Mouse (Mus musculus): Measurements from ENCODE around the gene Zfp13.

Gene Zfp13

DNA sequence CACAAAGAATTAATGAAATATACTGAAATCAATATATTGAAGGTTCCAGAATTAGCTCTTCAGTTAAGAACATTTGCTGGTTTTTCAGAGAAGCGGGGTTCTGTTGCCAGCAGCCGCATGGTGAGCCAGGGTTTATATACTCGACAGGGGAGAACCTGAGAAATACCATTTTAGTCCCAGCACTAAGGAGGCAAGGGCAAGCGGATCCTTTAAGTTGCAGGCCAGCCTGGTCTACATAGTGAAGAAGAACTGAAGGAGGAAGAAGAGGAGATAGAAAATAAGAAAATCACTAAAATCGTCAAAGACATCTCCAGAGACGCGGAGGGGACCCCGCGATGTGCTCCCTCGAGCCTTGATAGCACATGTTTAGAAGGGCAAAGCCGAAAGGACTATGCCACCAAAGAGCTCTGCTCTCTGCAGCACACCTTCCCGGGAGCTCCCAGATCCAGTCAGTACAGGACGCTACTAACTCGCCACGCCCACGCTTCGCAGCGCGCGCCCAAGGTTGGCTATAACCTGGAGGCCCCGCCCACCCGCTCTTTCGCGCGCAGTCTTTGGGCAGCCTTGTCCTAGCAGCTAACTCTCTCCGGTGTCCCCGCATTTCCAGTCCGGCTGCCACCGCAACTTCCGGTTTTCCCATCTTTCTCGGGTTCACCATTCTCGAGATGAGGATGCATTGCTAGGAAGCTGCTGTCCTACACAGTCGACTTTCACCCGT lies 6.9 kb downstream of the Zfp13 start:
- DNase-seq = peak; percentile 98

DNA sequence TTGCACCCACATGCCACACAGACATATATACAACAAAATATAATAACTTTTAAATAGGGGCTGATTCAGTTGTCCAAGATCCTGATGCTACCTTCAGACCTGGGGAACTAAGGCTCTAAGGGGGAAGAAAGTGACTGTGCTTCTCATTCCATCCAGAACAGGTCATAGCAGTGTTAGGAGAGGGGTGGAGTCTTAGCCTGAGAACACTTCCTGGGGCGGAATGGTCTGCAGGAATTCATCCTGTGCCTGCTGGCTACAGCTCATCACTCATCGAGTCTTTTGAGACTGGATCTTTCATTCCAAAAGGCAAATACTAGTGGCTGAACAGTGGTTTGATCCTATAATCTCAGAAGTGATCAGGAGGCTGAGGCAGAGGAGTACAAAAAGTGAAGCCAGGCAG lies 12.0 kb downstream of the Zfp13 start:
- no peak for DNase-seq

DNA sequence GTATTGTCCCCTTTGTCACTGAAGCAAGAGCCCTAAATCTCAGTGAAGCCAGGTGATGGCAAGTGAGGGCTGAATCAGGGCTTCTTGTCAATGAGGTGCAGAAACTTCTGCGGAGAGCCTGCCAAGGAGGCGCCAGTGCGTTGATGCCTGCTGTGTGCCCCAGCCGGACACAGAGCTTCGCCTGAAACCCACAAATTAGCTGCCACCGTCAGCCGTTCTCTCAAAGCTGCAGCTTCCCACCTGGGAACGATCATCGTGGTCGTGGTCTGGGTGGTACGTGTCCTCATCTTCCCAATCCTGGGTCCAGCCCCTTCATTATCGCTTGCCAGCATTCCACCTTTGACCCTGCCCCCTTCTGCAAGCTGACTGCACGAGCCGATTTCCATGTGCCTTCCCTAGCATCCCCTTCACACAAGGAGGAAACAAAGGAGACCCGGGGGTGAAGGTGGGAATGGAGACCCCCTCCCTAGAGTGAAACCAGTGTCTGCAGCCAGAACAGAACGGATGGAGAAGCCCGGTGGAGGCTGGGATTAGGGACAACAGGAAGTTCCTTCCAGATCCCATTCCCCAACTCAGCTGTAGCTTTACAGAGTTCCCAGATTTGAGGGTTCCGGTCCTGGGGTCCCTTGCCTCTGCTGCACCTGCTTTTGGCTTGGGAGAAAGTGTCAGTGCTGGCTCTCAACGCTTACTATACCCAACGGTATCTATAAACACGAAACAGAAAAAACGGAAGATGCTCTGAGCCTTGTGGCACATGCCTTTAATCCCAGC lies 13.4 kb downstream of the Zfp13 start:
- peak; percentile 65 for DNase-seq

DNA sequence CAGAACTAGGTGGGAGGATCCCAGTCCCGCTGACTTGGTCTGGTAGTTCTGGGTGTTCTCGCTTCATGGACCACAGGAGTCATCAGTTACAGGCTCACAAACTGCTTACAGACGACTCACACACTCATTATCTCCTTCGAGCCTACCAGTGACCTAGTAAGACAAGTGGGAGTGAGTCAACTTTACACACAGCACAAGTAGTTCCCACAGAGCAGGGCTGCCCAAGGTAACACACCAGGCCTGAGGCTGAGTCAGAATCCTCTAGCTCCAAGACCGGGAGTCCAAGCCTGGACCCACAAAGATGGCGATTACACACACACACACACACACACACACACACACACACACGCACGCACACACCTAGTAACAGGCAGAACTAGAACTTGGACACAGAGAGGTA lies 14.5 kb downstream of the Zfp13 start:
- DNase-seq = no peak

DNA sequence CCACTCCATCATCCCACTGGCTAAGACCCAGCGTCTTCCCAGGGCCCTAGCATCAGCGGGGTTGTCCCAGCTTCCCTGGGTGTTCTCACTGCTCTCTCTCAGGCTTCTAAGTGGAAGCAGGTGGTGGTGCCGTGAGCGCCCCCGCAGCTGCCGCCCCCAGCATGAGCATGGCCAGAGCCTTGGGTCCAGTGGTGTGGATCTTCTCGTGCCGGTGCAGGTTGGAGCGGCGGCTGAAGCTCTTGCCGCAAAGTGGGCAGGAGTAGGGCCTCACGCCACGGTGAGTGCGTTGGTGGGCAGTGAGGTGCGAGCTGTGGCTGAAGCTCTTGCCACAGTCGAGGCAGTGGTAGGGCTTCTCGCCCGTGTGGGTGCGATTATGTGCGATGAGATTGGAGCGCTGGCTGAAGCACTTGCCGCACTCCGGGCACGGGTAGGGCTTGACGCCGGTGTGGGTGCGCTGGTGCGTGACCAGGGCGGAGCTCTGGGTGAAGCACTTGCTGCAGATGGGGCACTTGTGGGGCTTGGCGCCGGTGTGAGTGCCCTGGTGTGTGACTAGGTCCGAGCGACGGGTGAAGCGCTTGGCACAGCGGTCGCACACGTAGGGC lies 23.2 kb downstream of the Zfp13 start:
- no peak for DNase-seq

DNA sequence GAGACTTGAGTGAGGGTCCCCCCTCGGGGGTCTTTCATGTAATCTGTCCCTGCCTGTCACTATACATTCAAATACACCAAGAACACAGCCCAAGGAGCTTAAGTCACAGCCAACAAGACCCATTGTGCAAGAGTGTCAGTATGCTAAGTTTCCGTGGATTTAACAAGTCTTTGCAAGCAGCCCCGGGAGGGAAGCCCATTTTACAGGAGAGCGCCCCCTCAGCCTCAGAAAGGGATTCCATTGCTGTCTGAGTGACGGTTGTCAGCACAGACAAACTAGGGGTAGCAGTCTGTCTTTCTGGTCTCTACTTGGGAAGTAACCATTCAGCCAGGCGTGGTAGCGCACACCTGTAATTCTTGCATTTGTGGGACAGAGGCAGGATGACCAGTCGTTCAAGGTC lies 25.2 kb downstream of the Zfp13 start:
- no peak for DNase-seq

DNA sequence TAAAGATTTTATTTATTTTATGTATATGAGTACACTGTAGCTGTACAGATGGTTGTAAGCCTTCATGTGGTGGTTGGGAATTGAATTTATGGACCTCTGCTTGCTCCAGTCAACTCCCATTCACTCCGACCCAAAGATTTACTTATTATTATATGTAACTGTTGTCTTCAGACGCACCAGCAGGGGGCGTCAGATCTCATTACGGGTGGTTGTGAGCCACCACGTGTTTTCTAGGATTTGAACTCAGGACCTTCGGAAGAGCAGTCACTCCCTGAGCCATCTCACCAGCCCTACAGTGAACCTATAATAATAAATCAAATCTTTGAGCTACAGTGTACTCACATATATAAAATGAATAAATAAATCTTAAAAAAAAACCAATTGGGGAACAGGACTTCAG lies 27.2 kb downstream of the Zfp13 start:
- DNase-seq = no peak

DNA sequence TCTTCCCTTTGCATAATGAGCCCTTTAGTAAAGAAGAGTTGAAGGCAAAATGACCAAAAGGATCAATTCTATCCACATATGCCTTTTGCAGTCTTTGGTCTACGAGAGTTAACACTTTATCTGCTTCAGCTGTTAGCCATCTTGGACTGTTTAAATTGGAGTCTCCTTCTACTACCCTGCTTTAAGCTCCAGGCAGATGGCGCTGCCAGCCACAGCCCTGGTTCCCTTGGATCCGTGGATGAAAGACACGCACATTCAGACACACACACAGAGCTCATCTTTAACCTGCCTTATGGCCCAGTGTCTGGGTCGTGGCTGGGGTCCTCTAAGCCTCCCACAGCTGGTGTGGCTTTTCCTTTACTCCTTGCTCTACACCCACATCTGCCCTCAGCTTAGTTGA lies 28.2 kb downstream of the Zfp13 start:
- DNase-seq = no peak

DNA sequence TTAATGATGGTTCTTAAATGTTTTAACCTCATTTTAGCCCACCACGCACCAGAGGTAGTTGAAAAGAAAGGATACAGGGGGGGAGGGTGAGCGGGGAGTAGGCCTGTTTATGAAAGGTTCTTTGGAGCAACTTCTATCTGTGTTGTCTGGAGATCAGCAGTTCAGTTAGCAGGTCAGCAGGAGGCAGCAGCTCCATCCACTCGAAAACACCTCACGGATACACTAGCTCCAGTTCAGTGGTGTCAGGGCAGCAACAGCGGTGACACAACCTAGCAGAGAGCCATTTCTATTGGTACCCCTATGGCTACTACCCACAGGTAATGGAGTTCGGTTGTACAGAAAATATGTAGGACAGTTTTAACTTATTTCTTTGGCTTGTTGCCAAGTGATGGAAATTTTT lies 29.3 kb downstream of the Zfp13 start:
- DNase-seq = peak; percentile 72

DNA sequence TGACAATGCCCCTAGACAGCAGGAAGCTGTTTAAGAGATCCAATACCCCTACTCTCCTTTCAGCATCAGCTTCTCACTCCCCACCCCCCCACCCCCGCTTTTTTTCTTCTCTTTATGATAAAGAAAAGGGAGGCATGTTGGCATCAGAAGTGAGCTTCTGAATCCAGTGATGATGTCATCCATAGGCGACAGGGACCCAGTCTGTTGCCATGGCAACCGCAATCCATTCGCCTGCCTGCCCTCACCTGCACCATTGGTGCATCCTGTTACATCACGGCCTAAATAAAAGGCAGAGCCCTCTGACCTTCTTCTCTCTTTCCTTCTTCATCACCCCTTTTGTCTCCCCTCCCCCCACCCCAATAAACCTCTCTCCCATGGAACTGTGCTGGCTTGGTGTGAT lies 30.9 kb downstream of the Zfp13 start:
- no peak for DNase-seq

DNA sequence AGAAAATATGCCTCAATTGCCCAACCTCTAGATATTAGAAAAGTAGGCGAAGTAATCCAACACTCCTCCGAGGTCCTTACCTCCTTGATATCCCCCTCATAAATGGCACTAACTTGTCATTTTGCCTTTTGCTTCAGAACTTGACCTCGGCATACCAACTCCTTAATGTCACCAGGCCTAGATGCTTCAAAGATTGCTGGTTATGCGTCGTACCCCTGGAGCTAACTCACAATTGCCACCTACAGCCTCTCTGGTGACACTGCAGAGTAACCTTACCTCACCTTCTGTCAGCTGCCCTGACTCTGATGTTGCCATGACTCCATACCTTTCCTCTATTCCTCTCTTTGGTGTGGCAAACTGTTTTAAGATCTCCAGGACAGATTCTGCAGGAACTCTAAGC lies 32.5 kb downstream of the Zfp13 start:
- no peak for DNase-seq

DNA sequence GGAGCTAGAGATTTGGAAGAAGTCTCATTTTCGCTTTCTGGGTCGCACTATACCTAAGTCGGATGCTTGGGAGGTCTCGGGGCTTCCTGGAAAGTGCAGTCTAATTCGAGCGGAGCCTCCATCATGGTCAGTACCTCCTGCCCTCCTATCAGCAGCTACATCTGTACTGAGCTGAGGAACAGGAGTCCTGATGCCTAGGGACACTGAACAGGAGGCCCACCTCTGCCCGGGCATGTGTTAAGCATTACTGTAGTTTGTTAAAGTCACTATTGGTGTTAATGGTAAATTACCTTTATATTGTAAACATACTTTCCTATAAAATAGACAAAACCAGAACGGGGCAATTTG lies 34.9 kb downstream of the Zfp13 start:
- no peak for DNase-seq

DNA sequence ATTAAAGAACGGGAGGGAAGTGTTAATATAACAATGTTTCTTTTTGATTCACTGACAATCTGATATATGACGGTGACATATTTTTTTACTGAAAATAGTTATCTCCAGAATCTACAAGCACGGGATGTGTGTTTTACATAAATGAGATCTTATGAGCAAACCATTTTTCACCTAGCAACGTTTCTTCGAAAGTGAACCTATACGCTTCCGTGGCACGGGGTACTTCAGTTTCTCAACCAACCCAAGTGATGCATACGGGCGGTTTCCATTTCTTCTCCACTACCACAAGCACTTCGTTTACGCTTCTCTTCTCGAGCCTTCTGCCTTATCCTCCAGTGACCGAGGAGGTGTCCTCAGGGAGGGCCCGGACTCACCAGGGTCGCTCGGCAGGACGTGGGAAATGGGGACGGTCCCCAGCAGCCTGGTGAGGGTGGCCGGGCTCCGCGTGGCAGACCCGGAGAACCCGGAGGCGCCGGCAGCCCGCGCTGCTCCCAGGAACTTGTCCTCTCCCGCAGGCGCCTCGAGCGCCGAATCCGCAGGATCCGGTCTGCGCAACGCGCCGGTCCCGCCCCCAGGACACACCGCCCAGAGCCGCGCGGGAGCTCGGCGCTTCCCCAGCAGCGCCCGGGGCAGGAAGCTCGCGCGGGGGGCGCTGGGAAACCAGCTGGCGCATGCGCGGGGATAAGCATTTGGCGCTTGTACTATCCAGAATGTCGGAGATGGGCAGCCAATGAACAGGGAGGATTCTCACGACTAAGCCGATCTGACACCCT lies 35.5 kb downstream of the Zfp13 start, which contains the start of gene Zfp213:
TSS of gene Zfp213 (minus strand) at position 644 of the 773 bp plus-strand sequence.
- DNase-seq = peak; percentile 96

DNA sequence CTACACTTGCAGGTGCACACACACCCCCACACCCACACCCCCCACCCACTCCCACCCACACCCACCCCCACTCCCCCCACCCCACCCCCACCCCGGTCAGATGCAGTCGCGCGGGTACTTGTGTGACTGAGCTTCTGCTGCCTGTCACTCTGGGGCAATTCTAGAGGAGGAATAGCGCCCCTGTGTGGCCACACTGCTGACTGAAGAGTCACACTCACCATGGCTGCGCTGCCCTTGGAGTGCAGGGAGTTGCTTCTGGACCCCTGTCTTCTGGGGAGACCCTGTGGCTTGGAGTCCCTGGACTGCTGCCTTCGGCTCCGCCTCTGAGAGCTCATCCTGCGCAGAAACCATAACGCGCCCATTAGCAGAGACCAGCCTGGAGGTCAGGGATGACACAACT lies 39.5 kb downstream of the Zfp13 start:
- DNase-seq = peak; percentile 78

DNA sequence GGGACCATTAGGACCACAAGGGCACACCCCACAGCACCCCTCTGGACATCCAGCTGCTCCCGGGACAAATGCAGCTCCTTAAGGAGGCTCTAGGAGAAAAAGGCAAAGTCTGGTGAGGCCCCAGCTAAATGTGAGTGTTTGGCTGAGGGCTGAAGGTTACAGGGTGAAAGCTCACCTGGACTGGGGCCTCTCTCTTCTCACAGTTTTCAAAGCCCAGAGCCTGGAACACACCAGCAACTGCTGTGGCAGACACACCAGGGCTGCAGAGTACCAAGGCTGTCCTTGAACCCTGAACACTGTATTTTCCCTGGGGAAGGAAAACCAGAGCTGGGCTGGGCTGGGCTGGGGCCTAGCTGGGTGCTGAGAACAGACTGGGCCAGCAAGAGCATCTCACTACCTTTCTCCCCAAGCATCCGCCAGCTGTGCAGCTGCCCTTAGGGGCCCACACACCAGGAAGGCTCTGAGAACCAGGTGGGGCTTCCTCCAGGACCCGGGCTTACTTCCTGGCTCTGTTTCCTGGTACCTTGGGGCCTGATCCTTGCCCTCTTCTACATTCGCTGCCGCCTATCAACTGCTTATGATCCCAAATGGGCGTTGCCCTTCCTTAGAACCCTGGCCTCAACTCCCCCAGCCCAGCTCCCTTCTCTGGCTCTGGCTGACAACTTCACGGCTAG lies 43.9 kb downstream of the Zfp13 start:
- DNase-seq = no peak

DNA sequence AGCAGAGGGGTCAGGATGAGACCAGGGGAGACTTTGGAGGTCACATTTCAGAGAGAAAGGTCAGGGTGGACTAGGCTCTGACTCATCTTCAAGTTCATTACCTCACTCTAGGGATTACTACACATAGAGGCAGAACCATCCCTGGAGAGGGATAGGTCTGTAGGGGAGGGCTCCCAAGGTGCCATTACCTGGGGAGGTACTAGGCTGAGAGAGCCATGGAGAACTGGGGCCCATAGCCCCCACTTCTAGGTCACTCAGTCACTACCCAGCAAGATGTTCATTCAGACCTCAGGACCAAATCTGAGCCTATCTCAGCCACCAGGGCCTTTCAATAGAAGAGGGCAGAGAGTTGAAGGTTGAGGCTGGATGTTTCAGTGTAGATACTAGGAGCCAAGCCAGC lies 45.0 kb downstream of the Zfp13 start:
- DNase-seq = no peak

DNA sequence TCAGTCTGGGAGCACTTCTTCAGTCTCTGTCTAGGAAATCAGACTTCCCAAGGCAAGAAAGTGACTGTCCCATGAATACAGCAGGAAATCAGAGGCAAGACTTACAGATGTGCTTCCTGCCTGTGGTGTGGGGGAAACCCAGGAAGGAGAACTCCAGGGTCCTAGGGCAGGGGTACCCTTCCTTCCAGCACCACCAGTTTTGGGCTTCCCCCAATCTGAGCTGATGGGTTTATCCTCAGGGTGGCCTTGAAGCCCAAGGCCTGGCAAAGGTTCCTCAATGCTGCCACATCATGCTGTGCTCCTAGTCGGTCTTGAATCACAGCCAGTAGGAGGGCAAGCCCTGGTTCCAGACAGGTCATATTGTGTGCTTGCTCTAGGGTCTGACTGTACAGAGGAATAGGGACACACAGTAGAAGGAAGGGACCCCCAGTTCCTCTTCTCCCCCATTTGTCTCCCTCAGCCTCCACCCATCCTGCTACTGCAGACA lies 45.6 kb downstream of the Zfp13 start:
- DNase-seq = no peak

DNA sequence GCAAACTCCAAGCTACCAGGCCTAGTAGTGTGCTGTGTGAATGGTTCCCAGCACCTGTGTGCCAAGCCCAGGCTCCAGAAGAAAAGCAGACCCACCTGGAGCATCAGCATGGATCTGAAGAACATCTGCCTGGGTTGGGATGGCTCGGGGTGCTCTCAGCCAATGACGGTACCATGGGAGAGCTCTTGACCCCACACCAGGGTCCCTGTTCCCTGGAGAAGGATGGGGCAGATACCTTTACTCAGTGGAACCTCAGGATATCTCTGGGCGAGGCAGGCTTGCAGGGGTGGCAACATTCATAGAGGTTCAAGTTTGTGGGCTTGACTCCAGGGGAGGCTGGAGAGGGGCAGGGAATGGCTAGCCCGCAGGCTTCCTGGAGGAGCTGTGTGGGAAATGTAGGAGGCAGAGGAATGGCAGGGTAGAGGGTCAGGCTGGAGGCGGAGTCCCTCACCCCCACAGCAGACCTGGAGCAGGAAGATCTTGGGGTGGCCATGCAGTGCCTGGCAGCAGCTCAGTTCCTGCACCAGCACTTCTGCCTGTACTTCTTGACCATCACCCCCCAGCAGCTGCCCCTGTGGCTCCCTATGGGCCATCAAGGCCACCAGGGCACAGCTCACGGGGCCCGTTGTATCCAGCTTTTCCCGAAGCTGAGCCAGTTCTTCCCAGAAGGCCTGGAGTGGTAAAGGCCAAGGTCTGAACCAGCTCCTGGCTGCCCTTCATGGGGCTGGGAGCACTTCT lies 46.2 kb downstream of the Zfp13 start:
- DNase-seq = no peak

DNA sequence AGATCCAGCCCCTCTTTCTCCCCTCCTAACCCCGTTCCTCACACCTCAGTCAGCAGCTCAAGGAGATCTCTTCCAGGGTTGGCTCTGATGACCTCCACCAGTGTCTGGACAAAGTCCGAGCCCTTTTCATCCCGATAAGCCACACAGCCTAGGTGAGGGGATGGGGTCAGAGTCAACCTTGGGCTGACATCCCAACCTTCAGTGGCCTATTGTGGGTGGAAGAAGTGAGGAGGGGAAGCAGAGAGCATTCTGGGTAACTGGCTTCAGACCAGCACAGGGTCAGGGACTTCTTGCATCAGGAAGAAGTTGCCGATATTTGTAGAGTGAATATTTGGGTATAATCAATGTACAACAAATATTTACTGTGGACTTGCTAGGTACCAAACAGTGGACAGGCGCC lies 47.3 kb downstream of the Zfp13 start:
- no peak for DNase-seq

DNA sequence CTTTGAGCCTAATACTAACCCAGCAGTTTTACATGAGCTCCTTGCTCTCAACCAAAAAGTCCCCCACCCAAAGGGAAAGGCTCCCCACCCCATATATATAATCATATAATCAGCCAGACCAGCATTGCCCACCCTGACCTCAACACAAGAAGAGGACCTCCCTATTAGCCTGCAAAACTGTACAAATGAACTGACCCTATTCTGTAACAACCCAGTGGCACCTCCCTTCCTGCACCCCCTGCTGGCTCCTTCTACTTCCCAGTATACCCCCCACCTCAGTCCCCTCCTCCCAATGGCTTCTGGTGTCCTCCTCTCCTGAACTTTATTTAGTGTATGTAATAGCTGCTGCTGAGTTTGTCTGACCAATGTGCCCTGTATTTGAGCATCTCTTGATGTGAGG lies 47.9 kb downstream of the Zfp13 start:
- no peak for DNase-seq

DNA sequence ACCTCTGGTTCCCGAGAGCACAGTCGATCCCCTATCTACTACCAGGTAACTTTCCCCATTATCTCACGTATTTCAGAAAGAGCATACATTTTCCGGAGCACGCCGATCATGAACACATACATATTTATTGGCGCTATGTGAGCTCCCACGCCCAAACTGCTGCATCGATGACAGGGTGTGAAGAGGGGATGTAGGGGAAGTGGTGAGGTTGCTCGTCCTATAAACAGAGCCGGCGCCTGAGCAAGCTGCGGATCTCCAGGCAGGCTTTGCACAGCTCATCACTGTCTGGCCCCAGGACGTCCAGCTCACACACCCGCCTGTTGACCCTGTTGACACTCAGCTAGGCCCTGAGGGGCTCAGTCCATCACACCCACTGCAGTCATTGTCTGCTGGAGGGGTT lies 48.4 kb downstream of the Zfp13 start:
- DNase-seq = peak; percentile 24
